Mouse (Mus musculus): ENCODE results near the gene Gm45140. TPM values are rescaled to one million over a fixed set of nuclear protein-coding genes. Genes with fewer than 3 reads are reported as not detected.

The Gm45140 gene
- total RNA-seq, 1 experiment: 2.6 TPM

DNA sequence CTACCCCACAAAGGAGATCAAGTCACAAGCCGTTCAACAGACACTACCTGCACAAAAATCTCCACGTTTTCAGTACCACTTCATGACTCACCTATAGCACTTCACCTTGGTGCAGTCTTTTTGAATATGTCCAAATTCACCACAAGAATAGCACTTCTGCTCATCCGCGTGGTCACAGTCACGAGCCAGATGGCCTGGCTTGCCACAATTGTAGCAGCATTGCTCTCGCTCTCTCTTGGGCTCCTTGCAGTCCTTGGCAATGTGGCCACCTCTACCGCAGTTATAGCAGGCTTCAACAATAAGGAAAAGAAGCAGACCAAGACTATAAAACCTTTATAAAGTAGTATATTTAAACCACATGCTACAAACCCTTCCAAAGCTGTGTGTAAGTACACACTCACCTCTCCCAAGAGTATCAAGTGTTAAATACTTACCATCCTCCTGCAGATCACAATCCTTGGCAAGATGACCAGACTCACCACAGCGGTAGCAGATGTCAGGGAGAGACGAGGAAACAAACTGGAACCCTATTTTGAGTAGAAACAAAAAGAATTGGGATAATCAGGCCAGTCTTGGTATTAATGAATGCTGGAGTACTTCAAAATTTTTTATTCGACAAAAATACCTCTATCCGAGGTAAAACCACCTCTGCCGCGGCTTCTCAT, 9.6 kb upstream of the Gm45140 start:
- H3K9me3 ChIP-seq (ENCODE audit: control insufficient read depth, insufficient read depth, low read depth, low read length): no peaks in the 10 kb centered on the region
- TF ChIP-seq HCFC1 (IDR thresholded peaks at IDR 0.05; ENCODE audit: borderline replicate concordance, insufficient read depth, low read length) (no peak), CHD2 (IDR thresholded peaks at IDR 0.05; ENCODE audit: low read depth, low read length) (no peak), ZC3H11A (IDR thresholded peaks at IDR 0.05; ENCODE audit: borderline replicate concordance, low read depth, low read length) (no peak), MAFK (IDR thresholded peaks at IDR 0.05; ENCODE audit: insufficient read depth, low read depth, low read length) (no peak), ZNF384 (IDR thresholded peaks at IDR 0.05; ENCODE audit: low read depth, low read length) (no peak)
- no peak for DNase-seq (ENCODE audit: low read depth, low spot score)

DNA sequence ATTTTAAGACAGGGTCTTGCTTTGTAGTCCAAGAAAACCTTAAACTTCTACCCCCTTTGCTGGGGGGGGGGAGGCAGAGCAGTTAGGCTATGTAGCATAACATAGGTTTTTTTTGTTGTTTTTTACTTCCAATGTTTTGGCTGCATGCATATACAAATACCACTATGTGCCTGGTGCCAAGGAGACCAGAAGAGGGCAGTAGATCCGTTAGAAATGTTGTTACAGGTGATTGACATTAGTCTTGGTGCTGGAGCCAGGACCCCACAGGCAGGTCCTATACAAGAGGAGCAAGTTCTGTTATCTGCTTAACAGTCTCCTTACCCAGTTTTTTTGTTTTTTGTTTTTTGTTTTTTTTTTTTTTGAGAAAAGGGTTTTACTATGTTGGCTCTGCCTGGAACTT, 6.7 kb upstream of the Gm45140 start:
- in situ Hi-C loops (cut with MboI; ENCODE audit: low sequenced_read_pairs in 2 of 2, unreplicated experiment in 2 of 2): no loop called here
- Histone ChIP-seq H3K36me3 (ENCODE audit: control insufficient read depth, insufficient read depth, low read length, poor library complexity, severe bottlenecking) (peaks cover 35% of the 10 kb centered on the region), H3K4me1 (ENCODE audit: control insufficient read depth in 2 of 2, insufficient read depth in 2 of 2, low read length in 2 of 2, poor library complexity in 1 of 2) (no peaks in the 10 kb centered on the region), H3K9me3 (ENCODE audit: control insufficient read depth, insufficient read depth, low read depth, low read length) (no peaks in the 10 kb centered on the region), H3K9ac (ENCODE audit: insufficient read depth, low read depth, low read length, poor library complexity, severe bottlenecking) (no peak overlapping the region), H3K4me3 (ENCODE audit: insufficient read depth in 1 of 2, low read depth in 1 of 2, low read length in 2 of 2, poor library complexity in 1 of 2, severe bottlenecking in 1 of 2) (no peak overlapping the region), H3K27ac (ENCODE audit: insufficient read depth, low read depth, low read length, poor library complexity, severe bottlenecking) (no peak overlapping the region)
- DNase-seq (ENCODE audit: low read depth, low spot score): peak; percentile 47
- no peak for TF ChIP-seq MAFK (IDR thresholded peaks at IDR 0.05; ENCODE audit: insufficient read depth, low read depth, low read length)
- no peak for TF ChIP-seq HCFC1 (IDR thresholded peaks at IDR 0.05; ENCODE audit: borderline replicate concordance, insufficient read depth, low read length)
- TF ChIP-seq ZNF384 (IDR thresholded peaks at IDR 0.05; ENCODE audit: low read depth, low read length): no peak
- TF ChIP-seq ZC3H11A (IDR thresholded peaks at IDR 0.05; ENCODE audit: borderline replicate concordance, low read depth, low read length): no peak
- no peak for TF ChIP-seq CHD2 (IDR thresholded peaks at IDR 0.05; ENCODE audit: low read depth, low read length)

More for the DNA sequence above, 9.6 kb upstream of the Gm45140 start:
- H3K27ac ChIP-seq (ENCODE audit: insufficient read depth, low read depth, low read length, poor library complexity, severe bottlenecking): no peak overlapping the region
- in situ Hi-C loops (cut with MboI; ENCODE audit: low sequenced_read_pairs in 2 of 2, unreplicated experiment in 2 of 2): no loop called here
- peaks cover 37% of the 10 kb centered on the region for H3K36me3 ChIP-seq (ENCODE audit: control insufficient read depth, insufficient read depth, low read length, poor library complexity, severe bottlenecking)
- no peak overlapping the region for H3K9ac ChIP-seq (ENCODE audit: insufficient read depth, low read depth, low read length, poor library complexity, severe bottlenecking)
- H3K4me3 ChIP-seq (ENCODE audit: insufficient read depth in 1 of 2, low read depth in 1 of 2, low read length in 2 of 2, poor library complexity in 1 of 2, severe bottlenecking in 1 of 2): peak overlapping the region in 1 of 2 experiments; percentile 22; a peak in 1 of 4 replicates
- no peaks in the 10 kb centered on the region; a peak in 1 of 4 replicates for H3K4me1 ChIP-seq (ENCODE audit: control insufficient read depth in 2 of 2, insufficient read depth in 2 of 2, low read length in 2 of 2, poor library complexity in 1 of 2)

DNA sequence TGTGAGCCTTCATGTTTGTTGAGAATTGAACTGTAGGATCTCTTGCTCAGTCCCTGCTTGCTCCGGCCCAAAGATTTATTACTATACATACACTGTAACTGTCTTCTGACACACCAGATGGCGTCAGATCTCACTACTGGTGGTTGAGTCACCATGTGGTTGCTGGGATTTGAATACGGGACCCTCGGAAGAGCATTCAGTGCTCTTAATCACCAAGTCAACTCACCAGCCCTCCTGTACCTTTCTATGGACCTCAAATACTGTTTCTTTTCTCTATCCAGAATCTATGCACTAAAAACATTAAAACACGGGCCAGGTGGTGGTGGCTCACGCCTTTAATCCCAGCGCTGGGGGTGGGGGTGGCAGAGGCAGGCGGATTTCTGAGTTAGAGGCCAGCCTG, 6.0 kb upstream of the Gm45140 start:
- in situ Hi-C loops (cut with MboI; ENCODE audit: low sequenced_read_pairs in 2 of 2, unreplicated experiment in 2 of 2): no loop called here
- Histone ChIP-seq H3K36me3 (ENCODE audit: control insufficient read depth, insufficient read depth, low read length, poor library complexity, severe bottlenecking) (peaks cover 33% of the 10 kb centered on the region), H3K27ac (ENCODE audit: insufficient read depth, low read depth, low read length, poor library complexity, severe bottlenecking) (no peak overlapping the region), H3K9me3 (ENCODE audit: control insufficient read depth, insufficient read depth, low read depth, low read length) (no peaks in the 10 kb centered on the region), H3K4me1 (ENCODE audit: control insufficient read depth in 2 of 2, insufficient read depth in 2 of 2, low read length in 2 of 2, poor library complexity in 1 of 2) (no peaks in the 10 kb centered on the region), H3K4me3 (ENCODE audit: insufficient read depth in 1 of 2, low read depth in 1 of 2, low read length in 2 of 2, poor library complexity in 1 of 2, severe bottlenecking in 1 of 2) (no peak overlapping the region), H3K9ac (ENCODE audit: insufficient read depth, low read depth, low read length, poor library complexity, severe bottlenecking) (no peak overlapping the region)
- TF ChIP-seq ZNF384 (IDR thresholded peaks at IDR 0.05; ENCODE audit: low read depth, low read length) (no peak), CHD2 (IDR thresholded peaks at IDR 0.05; ENCODE audit: low read depth, low read length) (no peak), MAFK (IDR thresholded peaks at IDR 0.05; ENCODE audit: insufficient read depth, low read depth, low read length) (no peak), HCFC1 (IDR thresholded peaks at IDR 0.05; ENCODE audit: borderline replicate concordance, insufficient read depth, low read length) (no peak), ZC3H11A (IDR thresholded peaks at IDR 0.05; ENCODE audit: borderline replicate concordance, low read depth, low read length) (no peak)
- DNase-seq (ENCODE audit: low read depth, low spot score): no peak

DNA sequence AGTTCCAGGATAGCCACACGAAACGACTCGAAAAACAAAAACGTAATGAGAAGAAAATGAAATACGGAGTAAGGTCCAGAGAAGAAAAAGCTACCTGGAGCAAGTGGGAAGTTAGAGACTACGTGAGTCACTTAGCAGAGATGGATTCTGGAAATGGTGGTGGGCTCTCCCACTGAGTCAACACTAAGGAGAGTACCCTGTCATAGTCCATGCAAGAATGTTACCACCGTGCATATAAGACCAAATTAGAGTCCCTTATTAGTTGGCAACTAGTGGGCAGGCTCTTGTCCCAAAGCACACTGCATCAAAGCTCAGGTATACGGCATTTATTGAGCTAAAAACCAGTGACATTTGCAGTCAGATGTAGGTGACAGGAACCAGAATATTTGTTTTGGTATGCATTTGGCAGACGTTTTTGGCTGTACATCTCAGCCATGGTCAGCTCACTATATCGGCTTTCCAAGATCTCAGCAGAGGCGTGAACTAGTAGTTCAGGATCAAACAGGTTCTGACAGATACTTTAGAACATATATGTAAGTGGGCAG, 4.3 kb upstream of the Gm45140 start:
- in situ Hi-C loops (cut with MboI; ENCODE audit: low sequenced_read_pairs in 2 of 2, unreplicated experiment in 2 of 2): no loop called here
- no peak for DNase-seq (ENCODE audit: low read depth, low spot score)
- Histone ChIP-seq H3K9me3 (ENCODE audit: control insufficient read depth, insufficient read depth, low read depth, low read length) (no peaks in the 10 kb centered on the region), H3K9ac (ENCODE audit: insufficient read depth, low read depth, low read length, poor library complexity, severe bottlenecking) (no peak overlapping the region), H3K36me3 (ENCODE audit: control insufficient read depth, insufficient read depth, low read length, poor library complexity, severe bottlenecking) (peaks cover 24% of the 10 kb centered on the region), H3K27ac (ENCODE audit: insufficient read depth, low read depth, low read length, poor library complexity, severe bottlenecking) (no peak overlapping the region), H3K4me3 (ENCODE audit: insufficient read depth in 1 of 2, low read depth in 1 of 2, low read length in 2 of 2, poor library complexity in 1 of 2, severe bottlenecking in 1 of 2) (no peak overlapping the region), H3K4me1 (ENCODE audit: control insufficient read depth in 2 of 2, insufficient read depth in 2 of 2, low read length in 2 of 2, poor library complexity in 1 of 2) (no peaks in the 10 kb centered on the region)
- TF ChIP-seq MAFK (IDR thresholded peaks at IDR 0.05; ENCODE audit: insufficient read depth, low read depth, low read length) (no peak), ZNF384 (IDR thresholded peaks at IDR 0.05; ENCODE audit: low read depth, low read length) (no peak), ZC3H11A (IDR thresholded peaks at IDR 0.05; ENCODE audit: borderline replicate concordance, low read depth, low read length) (no peak), HCFC1 (IDR thresholded peaks at IDR 0.05; ENCODE audit: borderline replicate concordance, insufficient read depth, low read length) (no peak), CHD2 (IDR thresholded peaks at IDR 0.05; ENCODE audit: low read depth, low read length) (no peak)
